Mouse (Mus musculus): ENCODE data around the gene Nfix. TPM values are rescaled to one million over a fixed set of nuclear protein-coding genes. Genes with fewer than 3 reads are reported as not detected.
A peak's percentile ranks its signal among the peaks of the same experiment; 100 is the strongest.
"Not testable (repeated sequence)": the region's sequence is repeated elsewhere in the genome, so short reads cannot be mapped to it uniquely, and the experiment has no call there.

The Nfix gene
- total RNA-seq, 2 experiments from 2014 or later = 607 to 678 TPM

- no peak for DNase-seq (ENCODE audit: low spot score in 2 of 2)
Observed at GRCm38 (mm10) chr8:84832759-84833742, 32.9 kb upstream of the Nfix start.

DNA sequence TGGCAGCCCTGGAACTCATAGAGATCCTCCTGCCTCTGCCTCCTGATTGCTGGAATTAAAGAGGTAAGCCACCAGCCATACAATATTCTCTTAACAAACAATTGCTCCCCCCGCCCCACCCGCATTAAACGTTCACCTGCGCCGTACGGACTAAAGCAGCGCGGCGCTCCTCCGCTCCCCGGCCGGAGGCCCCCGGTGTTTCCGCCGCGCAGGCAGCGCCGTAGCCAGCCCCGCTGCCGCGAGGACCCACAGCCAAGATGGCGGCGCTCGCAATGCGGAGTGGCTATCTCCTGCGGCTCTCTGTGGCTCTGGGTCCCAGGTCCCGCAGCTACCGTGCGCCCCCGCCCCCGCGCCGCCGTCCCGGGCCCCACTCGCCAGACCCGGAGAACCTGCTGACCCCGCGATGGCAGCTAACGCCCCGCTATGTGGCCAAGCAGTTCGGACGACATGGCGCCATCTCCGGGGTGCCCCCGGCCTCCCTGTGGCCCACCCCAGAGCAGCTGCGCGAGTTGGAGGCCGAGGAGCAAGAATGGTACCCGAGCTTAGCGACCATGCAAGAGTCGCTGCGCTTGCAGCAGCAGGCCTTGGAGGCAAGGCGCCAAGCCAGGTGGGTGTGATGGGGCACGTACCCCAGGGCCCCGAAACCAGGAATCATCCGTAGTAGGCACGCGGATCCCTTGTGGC, 32.0 kb upstream of the Nfix start:
- DNase-seq (ENCODE audit: low spot score in 2 of 2) = peak; percentile 78 to 87

GRCm38 (mm10) chr8:84831490-84831889, 31.3 kb upstream of the Nfix start, which contains the start of gene Gadd45gip1:
Gadd45gip1 (plus strand) TSS chr8:84831522.
- DNase-seq (ENCODE audit: low spot score in 2 of 2) = no peak

DNA sequence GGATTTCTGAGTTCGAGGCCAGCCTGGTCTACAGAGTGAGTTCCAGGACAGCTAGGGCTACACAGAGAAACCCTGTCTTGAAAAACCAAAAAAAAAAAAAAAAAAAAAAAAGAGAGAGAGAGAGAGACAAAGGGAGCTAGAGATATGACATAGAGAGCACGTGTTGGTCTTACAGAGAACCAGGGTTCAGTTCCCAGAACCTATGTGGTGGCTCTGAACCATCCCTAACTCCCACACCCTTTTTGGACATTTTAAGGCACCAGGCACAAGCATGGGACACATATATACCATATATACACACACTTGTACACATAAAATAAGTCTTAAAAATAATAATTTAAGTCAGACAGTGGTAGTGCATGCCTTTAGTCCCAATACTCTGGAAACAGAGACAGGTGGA, 26.4 kb upstream of the Nfix start:
- not testable (repeated sequence) for DNase-seq (ENCODE audit: low spot score in 2 of 2)

DNA sequence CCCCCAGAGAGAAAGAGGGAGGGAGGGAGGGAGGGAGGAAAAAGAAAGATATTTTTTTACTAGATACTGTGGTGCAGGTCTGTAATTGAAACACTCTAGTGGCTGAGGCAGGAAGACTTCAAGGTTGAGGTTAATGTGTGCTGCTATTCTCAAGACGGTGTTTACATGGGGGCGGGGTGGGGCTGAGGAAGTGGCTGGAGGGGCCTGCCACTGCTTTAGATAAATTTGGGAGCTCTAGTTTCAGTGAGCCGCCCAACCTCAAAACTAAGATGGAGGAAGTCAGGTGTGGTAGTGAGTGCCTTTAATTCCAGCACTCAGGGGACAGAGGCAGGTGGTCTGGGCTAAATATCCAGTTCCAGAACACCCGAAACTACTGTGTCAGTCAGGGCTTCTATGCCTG, 25.5 kb upstream of the Nfix start:
- DNase-seq (ENCODE audit: low spot score in 2 of 2) = no peak

DNA sequence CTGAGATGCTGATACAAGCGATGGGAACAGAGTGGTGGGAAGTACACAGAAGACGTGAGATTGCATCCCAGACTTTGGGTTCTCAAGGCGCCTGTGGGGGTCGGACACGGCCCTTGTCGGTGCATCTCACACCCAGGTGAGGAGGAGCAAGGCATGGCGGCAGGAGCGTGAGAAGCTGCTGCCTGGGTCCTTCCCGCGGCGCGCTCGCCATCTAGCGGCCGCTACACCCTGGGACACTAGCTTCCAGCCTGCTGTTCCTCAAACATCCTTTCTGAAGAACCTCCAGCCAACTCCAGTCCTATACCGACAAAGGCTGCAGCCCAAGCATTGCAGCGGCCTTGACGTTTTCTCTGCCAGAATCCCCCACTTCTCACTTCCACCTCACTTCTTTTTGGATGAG, 23.5 kb upstream of the Nfix start:
- peak; percentile 59 to 76 for DNase-seq (ENCODE audit: low spot score in 2 of 2)

GRCm38 (mm10) chr8:84822723-84823122, 22.6 kb upstream of the Nfix start, which contains the start of gene Dand5:
Dand5 (minus strand) TSS chr8:84822823.
- DNase-seq (ENCODE audit: low spot score in 2 of 2) = no peak

GRCm38 (mm10) chr8:84816117-84816516, 16.0 kb upstream of the Nfix start:
- DNase-seq (ENCODE audit: low spot score in 2 of 2) = peak in 1 of 2 experiments; percentile 17

GRCm38 (mm10) chr8:84815547-84815946, 15.4 kb upstream of the Nfix start:
- DNase-seq (ENCODE audit: low spot score in 2 of 2) = peak; percentile 99 to 100

DNA sequence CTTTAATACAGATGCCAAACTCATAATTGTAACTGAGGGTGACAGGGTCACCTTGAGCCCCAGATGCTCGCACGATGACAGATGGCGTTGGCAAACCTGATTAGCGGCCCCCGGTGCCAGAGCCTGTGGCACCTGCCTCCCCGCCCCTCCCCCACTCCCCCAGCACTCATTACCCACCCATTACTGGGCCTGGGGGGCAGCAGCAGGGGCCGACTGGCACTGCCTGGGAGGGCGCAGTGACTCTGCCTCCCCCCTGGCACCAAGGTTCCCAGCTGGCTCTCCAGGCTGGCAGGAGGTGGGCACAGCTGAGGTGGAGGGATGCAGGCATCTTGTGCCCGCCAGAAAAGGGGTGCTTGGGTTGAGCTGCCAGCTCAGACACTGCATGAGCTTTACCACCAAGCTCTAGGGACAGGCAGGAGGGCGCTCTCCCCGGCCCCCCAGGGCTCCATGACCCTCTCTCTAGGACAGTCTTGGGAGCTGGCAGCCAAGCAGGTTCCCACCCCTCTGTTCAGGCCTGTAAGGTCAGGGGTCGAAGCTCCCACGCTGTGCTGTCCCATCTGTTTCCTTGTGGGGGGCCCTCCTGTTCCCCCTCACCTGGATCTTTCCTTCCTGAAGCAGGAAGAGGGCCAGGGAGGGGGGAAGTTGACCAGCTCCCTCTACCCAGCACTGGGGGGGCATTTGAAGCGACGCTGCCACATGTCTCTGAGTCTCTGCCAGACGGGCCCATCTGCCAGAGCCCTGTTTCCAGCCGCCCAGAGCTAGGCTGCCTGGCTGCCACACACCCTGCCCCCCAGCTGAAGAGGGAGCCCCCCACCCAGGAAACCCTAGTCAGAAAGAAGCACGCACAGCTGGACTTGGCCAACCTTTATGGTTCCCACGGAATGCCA, 14.7 kb upstream of the Nfix start:
- peak; percentile 72 to 76 for DNase-seq (ENCODE audit: low spot score in 2 of 2)

GRCm38 (mm10) chr8:84814240-84814554, 14.1 kb upstream of the Nfix start:
- DNase-seq (ENCODE audit: low spot score in 2 of 2) = no peak

DNA sequence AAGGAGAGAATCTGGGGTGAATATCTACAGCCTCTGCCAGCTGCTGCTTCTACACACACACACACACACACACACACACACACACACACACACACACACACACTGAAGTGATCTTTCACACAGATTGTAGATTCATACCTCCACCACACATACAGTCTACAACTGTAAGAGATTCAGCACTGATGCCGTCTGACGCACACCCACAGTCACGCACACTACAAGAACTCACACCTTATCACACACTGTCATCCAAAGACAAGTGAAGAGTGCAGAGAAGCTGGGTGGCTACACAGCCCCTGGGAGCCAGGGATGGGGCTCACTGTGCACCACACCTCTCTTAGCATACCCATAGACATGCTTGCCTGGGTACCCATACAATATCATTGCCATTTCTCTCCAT, 13.7 kb upstream of the Nfix start:
- DNase-seq (ENCODE audit: low spot score in 2 of 2) = peak in 1 of 2 experiments; percentile 19

DNA sequence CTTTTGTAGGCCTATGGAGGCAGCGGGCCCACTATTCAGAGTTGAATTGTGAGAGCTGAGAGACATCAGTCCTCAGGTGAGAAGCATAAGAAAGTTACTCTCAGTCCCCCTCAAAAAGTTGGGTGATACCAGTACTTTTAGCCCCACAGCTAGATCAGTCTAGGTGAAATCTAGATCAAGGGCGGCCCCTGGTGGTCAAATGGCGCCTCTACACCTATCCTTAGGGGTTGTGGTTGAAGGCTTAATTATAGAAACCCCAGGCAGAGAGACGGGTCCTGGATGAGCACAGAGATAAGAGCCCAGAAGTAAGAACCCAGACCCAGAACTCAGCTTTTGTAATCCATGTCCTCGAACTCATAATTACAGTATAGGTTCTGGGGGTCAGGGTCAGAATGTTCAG, 12.9 kb upstream of the Nfix start:
- DNase-seq (ENCODE audit: low spot score in 2 of 2) = peak; percentile 92 to 93

DNA sequence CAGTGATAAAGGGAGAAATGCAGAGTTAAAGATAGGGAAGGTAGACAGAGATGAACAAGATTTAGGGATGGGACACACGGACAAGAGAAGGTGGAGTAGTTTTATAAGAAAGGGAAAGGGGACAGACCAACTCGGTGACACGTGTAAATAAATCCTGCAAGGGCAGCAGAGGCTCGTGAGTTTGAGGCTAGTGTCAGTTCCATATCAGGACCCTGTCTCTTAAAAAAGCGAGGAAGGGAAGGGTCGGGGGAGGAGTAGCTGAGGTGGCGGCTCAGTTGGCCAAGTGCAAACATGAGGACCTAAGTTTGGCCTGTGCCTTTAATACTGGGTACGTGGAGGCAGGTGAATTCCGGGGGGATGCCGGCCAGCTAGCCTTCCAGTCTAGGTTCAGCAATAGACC, 11.2 kb upstream of the Nfix start:
- DNase-seq (ENCODE audit: low spot score in 2 of 2) = no peak

- peak; percentile 100 for DNase-seq (ENCODE audit: low spot score in 2 of 2)
Observed at GRCm38 (mm10) chr8:84810896-84811295, 10.8 kb upstream of the Nfix start.

GRCm38 (mm10) chr8:84809941-84810280, 9.8 kb upstream of the Nfix start:
- no peak for DNase-seq (ENCODE audit: low spot score in 2 of 2)

DNA sequence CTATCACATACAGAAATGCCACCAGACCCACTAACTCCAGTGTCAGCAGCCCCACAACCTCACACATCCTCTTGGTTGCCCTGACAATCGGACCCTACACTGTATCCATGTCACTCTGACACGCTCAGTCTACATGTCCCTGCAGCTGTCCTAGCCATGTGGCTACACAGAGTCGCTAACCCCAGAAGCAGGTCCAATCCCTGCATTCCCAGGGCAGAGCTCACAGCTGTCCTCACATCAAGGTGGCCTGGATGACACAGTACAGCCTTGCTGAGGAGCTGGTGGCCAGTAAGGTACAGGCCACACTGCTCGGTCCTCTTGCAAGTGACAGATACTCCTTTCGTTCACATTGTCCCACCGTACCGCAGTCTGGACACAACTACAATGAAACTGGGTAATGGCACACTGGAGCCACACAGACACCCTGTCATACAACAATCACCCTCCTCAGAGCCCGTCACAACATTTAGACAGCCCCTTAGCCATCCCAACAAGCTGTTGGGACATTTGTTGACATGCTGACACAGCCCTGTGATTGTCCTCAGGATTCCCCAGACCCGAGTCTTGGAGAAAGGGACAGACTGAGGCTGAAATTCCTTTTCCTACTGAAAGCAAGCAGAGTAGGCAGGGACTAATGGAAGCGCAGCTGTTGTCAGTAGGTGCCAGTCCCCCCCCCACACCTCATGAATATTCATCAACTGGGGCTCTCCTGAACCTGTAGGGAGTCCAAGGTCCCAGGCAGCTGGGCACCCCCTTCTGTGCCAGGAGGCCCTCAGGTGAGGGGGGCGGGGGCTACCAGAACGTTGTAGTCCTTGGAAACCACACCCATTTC, 9.2 kb upstream of the Nfix start:
- no peak for DNase-seq (ENCODE audit: low spot score in 2 of 2)

- DNase-seq (ENCODE audit: low spot score in 2 of 2) = no peak
Observed at GRCm38 (mm10) chr8:84806031-84806430, 5.9 kb upstream of the Nfix start.

- DNase-seq (ENCODE audit: low spot score in 2 of 2) = peak; percentile 68 to 77
Observed at GRCm38 (mm10) chr8:84799136-84799931, 810 bp downstream of the Nfix start.

Measured in layer of hippocampus, postnatal 10 days (tissue).